Mouse (Mus musculus): ENCODE measurements around the gene Gfi1b. TPM values are rescaled to one million over a fixed set of nuclear protein-coding genes. Genes with fewer than 3 reads are reported as not detected.

Gene Gfi1b
- polyA plus RNA-seq (2014; fragmentation: Nextera tagmentation; extraction: Ambion mirVana), result 2.6 and 3.3 TPM in 2 replicates

- Histone ChIP-seq H3K9ac (ENCODE audit: low read length) (no peak within 1 kb of the TSS), H3K36me3 (ENCODE audit: control insufficient read depth, insufficient read depth, low read length) (no peaks in the 10 kb centered on the region), H3K4me3 (ENCODE audit: low read depth, low read length) (no peak within 1 kb of the TSS), H3K9me3 (ENCODE audit: control insufficient read depth, low read length) (no peaks in the 10 kb centered on the region), H3K4me2 (ENCODE audit: low read depth) (no peak within 1 kb of the TSS), H3K27ac (ENCODE audit: low read depth, low read length) (no peak within 1 kb of the TSS), H3K27me3 (ENCODE audit: control insufficient read depth, insufficient read depth, low read length) (peaks cover 15% of the 10 kb centered on the region), H3K4me1 (ENCODE audit: control insufficient read depth, insufficient read depth, low read length) (no peaks in the 10 kb centered on the region)
- no peak for DNase-seq (ENCODE audit: low spot score)
- ATAC-seq (ENCODE audit: insufficient read depth, low FRiP score, low TSS enrichment), result no peak
- WGBS, result 7% methylated on average over 16 of the region's 16 CpGs
Observed at GRCm38 (mm10) chr2:28621664-28622171, at the start of gene Gfi1b. Gfi1b (minus strand) TSS chr2:28621982.

- Histone ChIP-seq H3K4me3 (ENCODE audit: low read depth, low read length) (no peak overlapping the region), H3K4me2 (ENCODE audit: low read depth) (no peak overlapping the region), H3K9ac (ENCODE audit: low read length) (no peak overlapping the region), H3K27ac (ENCODE audit: low read depth, low read length) (no peak overlapping the region), H3K9me3 (ENCODE audit: control insufficient read depth, low read length) (no peaks in the 10 kb centered on the region), H3K4me1 (ENCODE audit: control insufficient read depth, insufficient read depth, low read length) (no peaks in the 10 kb centered on the region), H3K36me3 (ENCODE audit: control insufficient read depth, insufficient read depth, low read length) (peaks cover 17% of the 10 kb centered on the region), H3K27me3 (ENCODE audit: control insufficient read depth, insufficient read depth, low read length) (no peaks in the 10 kb centered on the region)
- no peak for DNase-seq (ENCODE audit: low spot score)
- no peak for ATAC-seq (ENCODE audit: insufficient read depth, low FRiP score, low TSS enrichment)
- 93% methylated on average over 2 of the region's 2 CpGs for WGBS
Observed at GRCm38 (mm10) chr2:28671438-28671837, 49.7 kb upstream of the Gfi1b start.

- WGBS, result 52% methylated on average over 3 of the region's 3 CpGs
- DNase-seq (ENCODE audit: low spot score), result no peak
- Histone ChIP-seq H3K9ac (ENCODE audit: low read length) (no peak overlapping the region), H3K4me3 (ENCODE audit: low read depth, low read length) (no peak overlapping the region), H3K4me1 (ENCODE audit: control insufficient read depth, insufficient read depth, low read length) (no peaks in the 10 kb centered on the region), H3K27ac (ENCODE audit: low read depth, low read length) (no peak overlapping the region), H3K4me2 (ENCODE audit: low read depth) (no peak overlapping the region), H3K27me3 (ENCODE audit: control insufficient read depth, insufficient read depth, low read length) (no peaks in the 10 kb centered on the region), H3K9me3 (ENCODE audit: control insufficient read depth, low read length) (no peaks in the 10 kb centered on the region), H3K36me3 (ENCODE audit: control insufficient read depth, insufficient read depth, low read length) (peaks cover 10% of the 10 kb centered on the region)
- ATAC-seq (ENCODE audit: insufficient read depth, low FRiP score, low TSS enrichment), result no peak
Observed at GRCm38 (mm10) chr2:28665818-28666217, 44.0 kb upstream of the Gfi1b start.

GRCm38 (mm10) chr2:28662891-28663290, 41.1 kb upstream of the Gfi1b start:
- DNase-seq (ENCODE audit: low spot score), result no peak
- WGBS, result 89% methylated on average over 3 of the region's 3 CpGs
- H3K27me3 ChIP-seq (ENCODE audit: control insufficient read depth, insufficient read depth, low read length), result no peaks in the 10 kb centered on the region
- H3K27ac ChIP-seq (ENCODE audit: low read depth, low read length), result no peak overlapping the region
- peaks cover 11% of the 10 kb centered on the region for H3K36me3 ChIP-seq (ENCODE audit: control insufficient read depth, insufficient read depth, low read length)
- H3K4me3 ChIP-seq (ENCODE audit: low read depth, low read length), result no peak overlapping the region
- H3K4me1 ChIP-seq (ENCODE audit: control insufficient read depth, insufficient read depth, low read length), result no peaks in the 10 kb centered on the region
- no peak overlapping the region for H3K4me2 ChIP-seq (ENCODE audit: low read depth)
- H3K9me3 ChIP-seq (ENCODE audit: control insufficient read depth, low read length), result no peaks in the 10 kb centered on the region
- H3K9ac ChIP-seq (ENCODE audit: low read length), result no peak overlapping the region
- no peak for ATAC-seq (ENCODE audit: insufficient read depth, low FRiP score, low TSS enrichment)

- Histone ChIP-seq H3K36me3 (ENCODE audit: control insufficient read depth, insufficient read depth, low read length) (peaks cover 4% of the 10 kb centered on the region), H3K27me3 (ENCODE audit: control insufficient read depth, insufficient read depth, low read length) (no peaks in the 10 kb centered on the region)
Observed at GRCm38 (mm10) chr2:28656216-28656615, 34.4 kb upstream of the Gfi1b start.

GRCm38 (mm10) chr2:28654295-28654694, 32.5 kb upstream of the Gfi1b start:
- Histone ChIP-seq H3K9ac (ENCODE audit: low read length) (no peak overlapping the region), H3K9me3 (ENCODE audit: control insufficient read depth, low read length) (no peaks in the 10 kb centered on the region), H3K36me3 (ENCODE audit: control insufficient read depth, insufficient read depth, low read length) (no peaks in the 10 kb centered on the region), H3K4me3 (ENCODE audit: low read depth, low read length) (no peak overlapping the region), H3K4me2 (ENCODE audit: low read depth) (no peak overlapping the region), H3K4me1 (ENCODE audit: control insufficient read depth, insufficient read depth, low read length) (no peaks in the 10 kb centered on the region), H3K27ac (ENCODE audit: low read depth, low read length) (no peak overlapping the region), H3K27me3 (ENCODE audit: control insufficient read depth, insufficient read depth, low read length) (no peaks in the 10 kb centered on the region)
- 59% methylated on average over 2 of the region's 2 CpGs for WGBS
- DNase-seq (ENCODE audit: low spot score) (peak; percentile 20), ATAC-seq (ENCODE audit: insufficient read depth, low FRiP score, low TSS enrichment) (no peak)

More at GRCm38 (mm10) chr2:28656216-28656615, 34.4 kb upstream of the Gfi1b start:
- H3K9me3 ChIP-seq (ENCODE audit: control insufficient read depth, low read length), result no peaks in the 10 kb centered on the region
- WGBS, result 84% methylated on average over 8 of the region's 8 CpGs
- DNase-seq (ENCODE audit: low spot score) (no peak), ATAC-seq (ENCODE audit: insufficient read depth, low FRiP score, low TSS enrichment) (no peak)
- H3K4me2 ChIP-seq (ENCODE audit: low read depth), result no peak overlapping the region
- H3K9ac ChIP-seq (ENCODE audit: low read length), result no peak overlapping the region
- H3K27ac ChIP-seq (ENCODE audit: low read depth, low read length), result no peak overlapping the region
- H3K4me1 ChIP-seq (ENCODE audit: control insufficient read depth, insufficient read depth, low read length), result no peaks in the 10 kb centered on the region
- no peak overlapping the region for H3K4me3 ChIP-seq (ENCODE audit: low read depth, low read length)

GRCm38 (mm10) chr2:28653351-28653750, 31.6 kb upstream of the Gfi1b start:
- no peaks in the 10 kb centered on the region for H3K36me3 ChIP-seq (ENCODE audit: control insufficient read depth, insufficient read depth, low read length)
- DNase-seq (ENCODE audit: low spot score) (no peak), ATAC-seq (ENCODE audit: insufficient read depth, low FRiP score, low TSS enrichment) (no peak)
- no peak overlapping the region for H3K27ac ChIP-seq (ENCODE audit: low read depth, low read length)
- no peaks in the 10 kb centered on the region for H3K27me3 ChIP-seq (ENCODE audit: control insufficient read depth, insufficient read depth, low read length)
- H3K4me2 ChIP-seq (ENCODE audit: low read depth), result no peak overlapping the region
- H3K4me1 ChIP-seq (ENCODE audit: control insufficient read depth, insufficient read depth, low read length), result no peaks in the 10 kb centered on the region
- no peak overlapping the region for H3K9ac ChIP-seq (ENCODE audit: low read length)
- WGBS, result 95% methylated on average over 7 of the region's 7 CpGs
- H3K9me3 ChIP-seq (ENCODE audit: control insufficient read depth, low read length), result no peaks in the 10 kb centered on the region
- H3K4me3 ChIP-seq (ENCODE audit: low read depth, low read length), result no peak overlapping the region

GRCm38 (mm10) chr2:28650526-28650925, 28.7 kb upstream of the Gfi1b start:
- H3K27me3 ChIP-seq (ENCODE audit: control insufficient read depth, insufficient read depth, low read length), result no peaks in the 10 kb centered on the region
- no peaks in the 10 kb centered on the region for H3K36me3 ChIP-seq (ENCODE audit: control insufficient read depth, insufficient read depth, low read length)
- H3K4me2 ChIP-seq (ENCODE audit: low read depth), result no peak overlapping the region
- H3K9ac ChIP-seq (ENCODE audit: low read length), result no peak overlapping the region
- ATAC-seq (ENCODE audit: insufficient read depth, low FRiP score, low TSS enrichment), result no peak
- H3K9me3 ChIP-seq (ENCODE audit: control insufficient read depth, low read length), result no peaks in the 10 kb centered on the region
- no peaks in the 10 kb centered on the region for H3K4me1 ChIP-seq (ENCODE audit: control insufficient read depth, insufficient read depth, low read length)
- no peak overlapping the region for H3K4me3 ChIP-seq (ENCODE audit: low read depth, low read length)
- no peak overlapping the region for H3K27ac ChIP-seq (ENCODE audit: low read depth, low read length)
- DNase-seq (ENCODE audit: low spot score), result no peak

- 0 out of 2 replicates have a peak overlapping the region, but pooled peaks have one; percentile 16 for H3K4me2 ChIP-seq (ENCODE audit: low read depth)
- H3K27me3 ChIP-seq (ENCODE audit: control insufficient read depth, insufficient read depth, low read length), result no peaks in the 10 kb centered on the region
- H3K9ac ChIP-seq (ENCODE audit: low read length), result no peak overlapping the region
- peaks cover 8% of the 10 kb centered on the region; the same call in 1 of the 2 replicates for H3K4me1 ChIP-seq (ENCODE audit: control insufficient read depth, insufficient read depth, low read length)
- H3K4me3 ChIP-seq (ENCODE audit: low read depth, low read length), result no peak overlapping the region
- H3K36me3 ChIP-seq (ENCODE audit: control insufficient read depth, insufficient read depth, low read length), result no peaks in the 10 kb centered on the region
- no peaks in the 10 kb centered on the region for H3K9me3 ChIP-seq (ENCODE audit: control insufficient read depth, low read length)
- DNase-seq (ENCODE audit: low spot score), result no peak
- ATAC-seq (ENCODE audit: insufficient read depth, low FRiP score, low TSS enrichment), result no peak
- 78% methylated on average over 3 of the region's 3 CpGs for WGBS
- no peak overlapping the region for H3K27ac ChIP-seq (ENCODE audit: low read depth, low read length)
Observed at GRCm38 (mm10) chr2:28643081-28643480, 21.3 kb upstream of the Gfi1b start.

Data from neural tube, embryonic 11.5 days (tissue).